Mouse (Mus musculus): Measurements from ENCODE around the gene Mapk8ip2.

DNA sequence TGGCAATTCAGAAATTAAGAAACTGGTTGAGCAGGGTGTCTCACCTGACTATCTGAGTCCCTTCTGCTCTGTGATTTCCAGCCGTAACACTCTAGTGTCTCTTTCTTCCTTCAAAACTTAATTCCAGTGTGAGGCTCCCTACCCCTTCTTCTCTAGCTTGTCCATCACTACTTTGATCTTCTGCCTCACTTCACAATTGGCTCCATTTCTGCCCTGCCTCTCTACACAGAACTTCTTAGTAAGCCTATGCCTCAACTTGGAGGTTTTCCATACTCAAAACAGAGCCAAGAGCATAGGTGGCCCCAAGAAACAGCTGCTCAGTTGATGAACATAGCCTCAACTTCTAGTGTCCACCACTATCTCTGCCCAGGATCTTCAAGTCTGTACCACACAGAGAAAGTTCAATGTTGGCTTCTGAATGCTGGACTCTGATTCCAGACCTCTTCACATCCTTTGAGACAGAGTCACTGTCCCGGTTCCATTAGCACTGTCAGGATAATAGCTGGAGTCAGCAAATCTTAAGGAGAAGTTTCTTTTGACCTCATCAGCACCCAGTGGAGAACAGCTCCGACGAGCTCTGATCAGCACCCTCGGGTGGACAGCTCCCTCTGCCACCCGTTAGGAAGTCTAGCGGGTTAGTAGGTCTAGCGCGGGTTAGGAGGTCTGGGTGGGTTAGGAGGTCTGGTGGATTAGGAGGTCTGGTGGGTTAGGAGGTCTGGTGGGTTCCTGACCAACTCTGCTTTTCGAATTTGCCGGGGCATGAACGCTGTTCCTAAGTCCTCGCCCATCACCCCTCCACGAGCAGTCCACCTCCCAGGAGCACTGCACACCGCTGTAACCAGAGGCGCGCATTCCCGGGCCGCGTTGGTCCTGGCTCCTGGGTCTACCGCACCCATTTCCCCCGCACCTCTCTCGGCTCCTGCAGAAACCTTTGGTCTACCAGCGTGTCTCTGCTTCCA, 528 bp upstream of the Mapk8ip2 start:
- TF ChIP-seq GABPA (IDR thresholded peaks at IDR 0.05; ENCODE audit: insufficient replicate concordance, low read depth, low read length) = no peak
- TF ChIP-seq RAD21 (IDR thresholded peaks at IDR 0.05; ENCODE audit: low read depth, low read length) = no peak
- no peak for TF ChIP-seq CTCF (conservative IDR thresholded peaks at IDR 0.05 in 1 of 2, IDR thresholded peaks at IDR 0.05 in 1 of 2; ENCODE audit: low read depth in 2 of 2, low read length in 2 of 2)
- no peak for TF ChIP-seq MAX (IDR thresholded peaks at IDR 0.05; ENCODE audit: low read length)
- TF ChIP-seq POLR2A (IDR thresholded peaks at IDR 0.05; ENCODE audit: low read depth, low read length) = no peak
- TF ChIP-seq ETS1 (conservative IDR thresholded peaks at IDR 0.05; ENCODE audit: low read depth, low read length) = no peak
- TF ChIP-seq ZNF384 (IDR thresholded peaks at IDR 0.05; ENCODE audit: low read depth, low read length) = no peak
- no peak for TF ChIP-seq ELF1 (IDR thresholded peaks at IDR 0.05; ENCODE audit: low read depth, low read length)
